Mouse (Mus musculus) layer of hippocampus, adult 8-10 months (tissue): ENCODE measurements at regions not wholly inside any gene's neighbourhood (a gene's known extent, or its start where the extent isn't known, plus 50 kb on each side); places are given as distances from the start of the nearest gene placed in this dataset.

ENCODE experiments used
- DNase-seq, 2 experiments: peaks; one replicate each; pipeline ENCODE4 v3.0.0; 2022; ENCODE audit warnings: low spot score in 2 of 2

GRCm38 (mm10) chr6:88964071-88964470 is 62.0 kb downstream of the Tpra1 start:
- DNase-seq: no peak

- peak; percentile 60 to 70 for DNase-seq
Observed at GRCm38 (mm10) chr6:88964911-88965310, 62.9 kb downstream of the Tpra1 start.

GRCm38 (mm10) chr6:88965361-88966226 is 63.5 kb downstream of the Tpra1 start:
- no peak for DNase-seq

- DNase-seq: no peak
Observed at GRCm38 (mm10) chr6:88966501-88966900, 64.5 kb downstream of the Tpra1 start.

GRCm38 (mm10) chr6:88968842-88969241 is 66.8 kb downstream of the Tpra1 start:
- DNase-seq: no peak

- DNase-seq: peak; percentile 75 to 81
Observed at GRCm38 (mm10) chr6:88971729-88972128, 69.7 kb downstream of the Tpra1 start.

GRCm38 (mm10) chr6:88974457-88974856 is 72.4 kb downstream of the Tpra1 start:
- no peak for DNase-seq

- no peak for DNase-seq
Observed at GRCm38 (mm10) chr6:88976581-88976980, 74.5 kb downstream of the Tpra1 start.

- no peak for DNase-seq
Observed at GRCm38 (mm10) chr6:88976994-88977393, 74.9 kb downstream of the Tpra1 start.

GRCm38 (mm10) chr6:88978970-88979369 is 76.9 kb downstream of the Tpra1 start:
- no peak for DNase-seq

GRCm38 (mm10) chr6:88980112-88980511 is 78.1 kb downstream of the Tpra1 start:
- peak in 1 of 2 experiments; percentile 69 for DNase-seq

GRCm38 (mm10) chr6:88981544-88981943 is 79.5 kb downstream of the Tpra1 start:
- no peak for DNase-seq

- DNase-seq: no peak
Observed at GRCm38 (mm10) chr6:88984170-88984569, 82.1 kb downstream of the Tpra1 start.

- DNase-seq: no peak
Observed at GRCm38 (mm10) chr6:88984863-88985262, 82.8 kb downstream of the Tpra1 start.

GRCm38 (mm10) chr6:88988551-88988950 is 86.5 kb downstream of the Tpra1 start:
- no peak for DNase-seq

GRCm38 (mm10) chr6:88989617-88990299 is 87.7 kb downstream of the Tpra1 start:
- no peak for DNase-seq

GRCm38 (mm10) chr6:88990300-88990685 is 88.2 kb downstream of the Tpra1 start:
- DNase-seq: no peak

- DNase-seq: no peak
Observed at GRCm38 (mm10) chr6:88995077-88995476, 93.0 kb downstream of the Tpra1 start.

GRCm38 (mm10) chr6:88998927-88999722 is 97.1 kb downstream of the Tpra1 start:
- no peak for DNase-seq

GRCm38 (mm10) chr6:89000359-89000758 is 98.3 kb downstream of the Tpra1 start:
- no peak for DNase-seq

- no peak for DNase-seq
Observed at GRCm38 (mm10) chr6:89003197-89003923, 101.3 kb downstream of the Tpra1 start.
